Mouse (Mus musculus) myocyte (in vitro differentiated cells): ENCODE measurements around the gene Msto1.

ENCODE experiments used
- CEBPB ChIP-seq: IDR thresholded peaks from 2 replicates; pipeline ENCODE4 v1.6.1; 2011; ENCODE audit warnings: mild to moderate bottlenecking, moderate library complexity; ENCODE audit not compliant: poor library complexity, insufficient read depth, severe bottlenecking
- E2F4 ChIP-seq: IDR thresholded peaks from one replicate; pipeline ENCODE4 v1.6.1; 2011; ENCODE audit warnings: mild to moderate bottlenecking, control low read depth, moderate library complexity; ENCODE audit not compliant: insufficient read depth
- MAX ChIP-seq: IDR thresholded peaks from one replicate; pipeline ENCODE4 v1.6.1; 2011; ENCODE audit warnings: low read depth, mild to moderate bottlenecking, control low read depth
- MYOD1 ChIP-seq, 3 experiments: IDR thresholded peaks; one replicate each; pipeline ENCODE4 v1.6.1; 2011; ENCODE audit warnings: control low read depth in 2 of 3, low read depth in 2 of 3, mild to moderate bottlenecking in 2 of 3, moderate library complexity in 1 of 3; ENCODE audit not compliant: insufficient read length in 2 of 3, control insufficient read depth in 1 of 3
- POLR2A ChIP-seq: IDR thresholded peaks from one replicate; pipeline ENCODE4 v1.6.1; 2011; ENCODE audit warnings: low read depth, mild to moderate bottlenecking, control low read depth, moderate library complexity; ENCODE audit not compliant: insufficient read length
- POLR2AphosphoS2 ChIP-seq: IDR thresholded peaks from one replicate; pipeline ENCODE4 v1.6.1; 2011; ENCODE audit warnings: low read depth, control low read depth; ENCODE audit not compliant: insufficient read length
- SRF ChIP-seq: IDR thresholded peaks from one replicate; pipeline ENCODE4 v1.6.1; 2011; ENCODE audit warnings: low read depth; ENCODE audit not compliant: control insufficient read depth, insufficient read length
- TCF12 ChIP-seq: IDR thresholded peaks from one replicate; pipeline ENCODE4 v1.6.1; 2011; ENCODE audit warnings: mild to moderate bottlenecking, control low read depth; ENCODE audit not compliant: poor library complexity, insufficient read depth, severe bottlenecking
- TCF3 ChIP-seq: IDR thresholded peaks from one replicate; pipeline ENCODE4 v1.6.1; 2011; ENCODE audit warnings: low read depth, control low read depth; ENCODE audit not compliant: insufficient read length

- no peak for TF ChIP-seq POLR2A
- TF ChIP-seq E2F4 = no peak
- TF ChIP-seq POLR2AphosphoS2 = no peak
- TF ChIP-seq CEBPB = no peak
- no peak for TF ChIP-seq MYOD1 (IDR thresholded peaks at IDR 0.05; ENCODE audit: control insufficient read depth in 1 of 3, insufficient read length in 2 of 3, low read depth in 2 of 3)
- TF ChIP-seq SRF = no peak
- TF ChIP-seq TCF12 = no peak
- TF ChIP-seq MAX = no peak
- no peak for TF ChIP-seq TCF3
Observed at GRCm38 (mm10) chr3:88939071-88939470, 25.3 kb upstream of the Msto1 start.
